Mouse (Mus musculus) midbrain, postnatal 0 days (tissue): ENCODE data around the gene Foxn3. TPM values are rescaled to one million over a fixed set of nuclear protein-coding genes. Genes with fewer than 3 reads are reported as not detected.

Source experiments
- ATAC-seq: fragments of 200-750 bp; cut with Nextera tagmentation; 2 replicates; pipeline ENCODE4 v1.8.0; 2017; ENCODE audit warnings: moderate number of reproducible peaks, mild to moderate bottlenecking, moderate TSS enrichment, moderate library complexity; ENCODE audit not compliant: low FRiP score
- DNase-seq: peaks from one replicate; pipeline ENCODE4 v3.0.0-alpha.2; 2015; ENCODE audit warnings: low spot score
- H3K27ac ChIP-seq: fragments of 300-500 bp; sonication (generic); 2 replicates; pipeline ENCODE4 v1.5.1; 2014; ENCODE audit warnings: low read depth, mild to moderate bottlenecking, low read length, mixed read lengths
- H3K27me3 ChIP-seq: fragments of 300-500 bp; sonication (generic); 2 replicates; pipeline ENCODE4 v1.6.1; 2014; ENCODE audit warnings: low read length, control low read depth, mixed read lengths; ENCODE audit not compliant: insufficient read depth
- H3K36me3 ChIP-seq: fragments of 300-500 bp; sonication (generic); 2 replicates; pipeline ENCODE4 v1.6.1; 2014; ENCODE audit warnings: low read length, control low read depth, mixed read lengths; ENCODE audit not compliant: insufficient read depth
- H3K4me1 ChIP-seq: fragments of 300-500 bp; sonication (generic); 2 replicates; pipeline ENCODE4 v1.6.1; 2014; ENCODE audit warnings: mild to moderate bottlenecking, control low read depth, antibody characterized with exemption, low read length, mixed read lengths; ENCODE audit not compliant: insufficient read depth
- H3K4me2 ChIP-seq: fragments of 300-500 bp; sonication (generic); 2 replicates; pipeline ENCODE4 v1.6.1; 2014; ENCODE audit warnings: low read depth, mild to moderate bottlenecking, low read length, mixed read lengths; ENCODE audit not compliant: poor library complexity, severe bottlenecking
- H3K4me3 ChIP-seq: fragments of 300-500 bp; sonication (generic); 2 replicates; pipeline ENCODE4 v1.5.1; 2014; ENCODE audit warnings: low read depth, mild to moderate bottlenecking, low read length, moderate library complexity
- H3K9ac ChIP-seq: fragments of 300-500 bp; sonication (generic); replicated peaks from 2 replicates; pipeline ENCODE4 v1.6.1; 2014; ENCODE audit warnings: mild to moderate bottlenecking, low read length, moderate library complexity, mixed read lengths; ENCODE audit not compliant: poor library complexity, severe bottlenecking
- H3K9me3 ChIP-seq: fragments of 300-500 bp; sonication (generic); 2 replicates; pipeline ENCODE4 v1.6.1; 2016; ENCODE audit warnings: low read length, control low read depth
- CTCF ChIP-seq: IDR thresholded peaks from 2 replicates; pipeline ENCODE4 v1.5.1; 2016; ENCODE audit warnings: antibody characterized with exemption, mild to moderate bottlenecking
- WGBS: fragments of 180-500 bp; shearing (Covaris S2); extraction: QIAGEN DNeasy Blood & Tissue Kit; methylation state at CpG from one replicate; pipeline ENCODE4 v1.1.7; 2014; 5-methylcytosine and 5-hydroxymethylcytosine counted together
- polyA plus RNA-seq: library from polyadenylated mRNA; unstranded; fragments of >200 nt; fragmentation: Nextera tagmentation; extraction: Ambion mirVana; gene quantifications from 2 replicates; pipeline ENCODE4 v1.2.1, GENCODE M21; 2015
- total RNA-seq: library from RNA; depleted of rRNA; stranded (reverse); fragments of >200 nt; gene quantifications from 2 replicates; pipeline ENCODE4 v1.2.3, GENCODE M21; 2014

Foxn3 gene
- total and polyA plus RNA-seq, 2 experiments from 2014 or later: 38.9 to 72.7 TPM

DNA sequence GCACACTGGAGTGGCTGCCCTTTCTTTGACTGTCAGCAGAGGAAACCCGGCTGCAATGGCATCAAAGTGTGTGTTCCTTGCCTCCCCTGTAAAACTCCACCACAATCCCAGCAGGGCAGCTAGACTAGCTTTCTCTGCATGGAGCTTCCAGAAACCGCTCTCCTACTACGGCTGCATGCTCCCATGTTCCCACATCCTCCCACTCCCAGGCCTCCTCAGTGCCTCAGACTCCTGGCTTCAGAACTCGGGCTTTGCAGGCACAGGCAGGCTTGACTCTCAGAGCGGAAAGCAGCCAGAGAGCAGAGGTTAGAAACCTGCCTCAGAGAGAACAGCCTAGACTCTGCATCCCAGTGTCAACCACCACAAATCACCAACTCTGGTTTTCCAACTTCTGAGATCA is 147.8 kb downstream of the Foxn3 start:
- no peak for ATAC-seq
- no peak for TF ChIP-seq CTCF

GRCm38 (mm10) chr12:99412496-99412895 is 150.9 kb downstream of the Foxn3 start:
- Histone ChIP-seq H3K27ac (no peak overlapping the region), H3K4me1 (no peaks in the 10 kb centered on the region), H3K9me3 (no peaks in the 10 kb centered on the region), H3K27me3 (no peaks in the 10 kb centered on the region), H3K9ac (no peak overlapping the region), H3K4me3 (no peak overlapping the region), H3K4me2 (no peak overlapping the region), H3K36me3 (no peaks in the 10 kb centered on the region)
- ATAC-seq (no peak), DNase-seq (no peak)
- WGBS: 46% methylated on average over 3 of the region's 3 CpGs
- TF ChIP-seq CTCF: no peak

More for the DNA sequence above, 147.8 kb downstream of the Foxn3 start:
- WGBS: 68% methylated on average over 5 of the region's 5 CpGs
- Histone ChIP-seq H3K27me3 (no peaks in the 10 kb centered on the region), H3K4me1 (no peaks in the 10 kb centered on the region), H3K27ac (no peak overlapping the region), H3K9me3 (no peaks in the 10 kb centered on the region), H3K9ac (no peak overlapping the region), H3K4me2 (no peak overlapping the region), H3K36me3 (no peaks in the 10 kb centered on the region), H3K4me3 (no peak overlapping the region)
- DNase-seq: no peak

DNA sequence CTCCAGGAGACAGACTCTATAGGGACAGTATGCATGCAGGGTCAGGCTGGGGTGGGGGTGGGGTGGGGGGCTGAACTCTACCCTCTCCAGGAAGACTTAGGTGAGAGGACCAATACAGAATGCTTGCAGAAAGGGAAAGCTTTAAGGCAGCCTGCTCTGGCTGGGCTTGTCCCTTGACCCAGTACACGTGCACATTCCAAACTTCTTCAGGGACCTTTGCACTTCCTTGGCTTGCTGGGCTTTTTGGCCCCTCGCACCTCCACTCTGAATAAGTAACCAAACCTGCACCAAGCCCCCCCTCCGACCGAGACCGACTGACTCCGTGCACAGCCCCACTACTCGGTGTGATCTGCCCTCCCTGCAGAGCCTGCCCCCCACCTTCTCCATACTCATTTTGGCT is 151.3 kb downstream of the Foxn3 start:
- H3K36me3 ChIP-seq: no peaks in the 10 kb centered on the region

DNA sequence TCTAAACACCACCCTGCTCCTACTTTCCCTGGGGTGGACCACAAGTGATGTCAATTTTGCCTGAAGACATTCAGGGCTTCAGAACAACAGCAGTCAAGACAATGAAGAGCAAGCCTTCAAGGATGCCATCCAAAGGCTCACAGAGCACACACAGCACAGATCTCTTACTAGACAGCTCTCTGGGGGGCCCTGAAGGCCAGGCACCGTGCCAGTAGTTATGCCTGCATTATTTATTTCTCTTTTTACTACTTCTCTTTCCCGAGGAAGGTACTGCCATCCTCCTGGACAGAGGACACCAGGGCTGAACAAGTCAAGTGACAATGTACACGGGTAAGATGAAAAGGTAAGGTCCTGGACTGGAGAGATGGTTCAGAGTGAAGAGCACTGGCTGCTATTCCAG is 154.7 kb downstream of the Foxn3 start:
- WGBS: 58% methylated on average over 3 of the region's 3 CpGs
- Histone ChIP-seq H3K9me3 (no peaks in the 10 kb centered on the region), H3K27me3 (no peaks in the 10 kb centered on the region), H3K4me1 (no peaks in the 10 kb centered on the region), H3K9ac (no peak overlapping the region), H3K36me3 (no peaks in the 10 kb centered on the region), H3K4me2 (no peak overlapping the region), H3K27ac (no peak overlapping the region), H3K4me3 (no peak overlapping the region)
- no peak for TF ChIP-seq CTCF
- DNase-seq (no peak), ATAC-seq (no peak)

More for the DNA sequence above, 151.3 kb downstream of the Foxn3 start:
- DNase-seq: no peak
- Histone ChIP-seq H3K4me3 (no peak overlapping the region), H3K27me3 (no peaks in the 10 kb centered on the region), H3K9me3 (no peaks in the 10 kb centered on the region), H3K4me1 (no peaks in the 10 kb centered on the region), H3K27ac (no peak overlapping the region), H3K9ac (no peak overlapping the region), H3K4me2 (no peak overlapping the region)
- no peak for TF ChIP-seq CTCF
- WGBS: 52% methylated on average over 7 of the region's 7 CpGs
- no peak for ATAC-seq

- Histone ChIP-seq H3K4me3 (no peak overlapping the region), H3K27me3 (no peaks in the 10 kb centered on the region), H3K27ac (no peak overlapping the region), H3K9me3 (no peaks in the 10 kb centered on the region), H3K4me1 (no peaks in the 10 kb centered on the region), H3K4me2 (no peak overlapping the region), H3K36me3 (no peaks in the 10 kb centered on the region), H3K9ac (no peak overlapping the region)
- no peak for DNase-seq
- 87% methylated on average over 16 of the region's 16 CpGs for WGBS
- no peak for TF ChIP-seq CTCF
- no peak for ATAC-seq
These were observed 155.3 kb downstream of the Foxn3 start for GRCm38 (mm10) chr12:99408089-99408488.

GRCm38 (mm10) chr12:99407318-99407716 is 156.1 kb downstream of the Foxn3 start:
- no peaks in the 10 kb centered on the region for H3K9me3 ChIP-seq
- no peak for TF ChIP-seq CTCF
- H3K4me1 ChIP-seq: no peaks in the 10 kb centered on the region
- H3K36me3 ChIP-seq: no peaks in the 10 kb centered on the region
- H3K27ac ChIP-seq: no peak overlapping the region
- WGBS: 68% methylated on average over 6 of the region's 6 CpGs
- no peak for DNase-seq
- H3K4me3 ChIP-seq: no peak overlapping the region
- H3K9ac ChIP-seq: no peak overlapping the region
- no peak for ATAC-seq
- no peaks in the 10 kb centered on the region for H3K27me3 ChIP-seq
- H3K4me2 ChIP-seq: no peak overlapping the region
